Mouse (Mus musculus) neural tube, embryonic 14.5 days (tissue): ENCODE results near the gene Rptn. TPM values are rescaled to one million over a fixed set of nuclear protein-coding genes. Genes with fewer than 3 reads are reported as not detected.

Experiments
- ATAC-seq: fragments of 200-750 bp; cut with Nextera tagmentation; 2 replicates; pipeline ENCODE4 v1.8.0; 2017; ENCODE audit warnings: low read depth, mild to moderate bottlenecking, moderate TSS enrichment, moderate library complexity
- H3K27ac ChIP-seq: fragments of 300-500 bp; sonication (generic); 2 replicates; pipeline ENCODE4 v1.5.1; 2014; ENCODE audit warnings: low read depth, mild to moderate bottlenecking, control low read depth, low read length, moderate library complexity, mixed read lengths
- H3K27me3 ChIP-seq: fragments of 300-500 bp; sonication (generic); 2 replicates; pipeline ENCODE4 v1.6.1; 2014; ENCODE audit warnings: low read length; ENCODE audit not compliant: control insufficient read depth, insufficient read depth
- H3K36me3 ChIP-seq: fragments of 300-500 bp; sonication (generic); 2 replicates; pipeline ENCODE4 v1.6.1; 2014; ENCODE audit warnings: low read length, mixed read lengths; ENCODE audit not compliant: control insufficient read depth, insufficient read depth
- H3K4me1 ChIP-seq: fragments of 300-500 bp; sonication (generic); 2 replicates; pipeline ENCODE4 v1.6.1; 2014; ENCODE audit warnings: low read length; ENCODE audit not compliant: control insufficient read depth, insufficient read depth
- H3K4me2 ChIP-seq: fragments of 300-500 bp; sonication (generic); 2 replicates; pipeline ENCODE4 v1.6.1; 2014; ENCODE audit warnings: mild to moderate bottlenecking, low read depth, low read length, control low read depth
- H3K4me3 ChIP-seq: fragments of 300-500 bp; sonication (generic); 2 replicates; pipeline ENCODE4 v1.5.1; 2014; ENCODE audit warnings: low read depth, low read length, control low read depth, mixed read lengths
- H3K9ac ChIP-seq: fragments of 300-500 bp; sonication (generic); replicated peaks from 2 replicates; pipeline ENCODE4 v1.6.1; 2014; ENCODE audit warnings: low read depth, mild to moderate bottlenecking, control low read depth, low read length, mixed read lengths
- H3K9me3 ChIP-seq: fragments of 300-500 bp; sonication (generic); 2 replicates; pipeline ENCODE4 v1.6.1; 2016; ENCODE audit warnings: low read length; ENCODE audit not compliant: control insufficient read depth
- WGBS: fragments of 180-500 bp; shearing (Covaris S2); extraction: QIAGEN DNeasy Blood & Tissue Kit; methylation state at CpG from one replicate; pipeline ENCODE4 v1.1.7; 2014; 5-methylcytosine and 5-hydroxymethylcytosine counted together
- polyA plus RNA-seq: library from polyadenylated mRNA; unstranded; fragments of >200 nt; fragmentation: Nextera tagmentation; extraction: Ambion mirVana; gene quantifications from 2 replicates; pipeline ENCODE4 v1.2.1, GENCODE M21; 2014

Gene Rptn
- polyA plus RNA-seq: not detected in 2 replicates

DNA sequence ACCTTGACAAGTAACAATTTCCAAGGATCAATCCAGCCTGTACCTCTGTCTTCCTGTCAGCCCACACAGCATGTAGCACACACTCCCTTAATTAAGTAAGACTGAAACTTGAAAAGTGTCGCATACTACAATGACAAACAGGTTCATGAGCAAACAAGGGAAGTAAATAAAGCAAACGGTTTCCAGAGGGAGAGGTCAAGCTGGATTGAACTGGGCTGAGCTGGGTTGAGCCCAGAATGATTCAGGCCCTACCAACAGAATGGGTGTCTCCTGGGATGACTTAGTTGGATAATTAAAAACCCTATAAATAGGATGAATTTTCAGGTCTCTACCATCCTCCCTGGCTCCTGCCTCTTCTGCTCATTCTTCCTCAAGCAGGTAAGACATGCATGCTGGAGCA, at the start of gene Rptn:
Gene Rptn, plus strand, starts transcription at position 334 of the 400 bp plus-strand sequence.
- Histone ChIP-seq H3K4me2 (no peak within 1 kb of the TSS), H3K9me3 (no peaks in the 10 kb centered on the region), H3K27ac (no peak within 1 kb of the TSS), H3K36me3 (no peaks in the 10 kb centered on the region), H3K27me3 (no peaks in the 10 kb centered on the region), H3K9ac (no peak within 1 kb of the TSS), H3K4me3 (no peak within 1 kb of the TSS), H3K4me1 (no peaks in the 10 kb centered on the region)
- ATAC-seq: no peak
- WGBS: 75% methylated on average over 2 of the region's 2 CpGs

GRCm38 (mm10) chr3:93346896-93347295, 46.6 kb upstream of the Rptn start:
- WGBS: 84% methylated on average over 2 of the region's 2 CpGs
- Histone ChIP-seq H3K9ac (no peak overlapping the region), H3K27ac (no peak overlapping the region), H3K4me3 (no peak overlapping the region), H3K27me3 (no peaks in the 10 kb centered on the region), H3K9me3 (no peaks in the 10 kb centered on the region), H3K36me3 (no peaks in the 10 kb centered on the region), H3K4me1 (no peaks in the 10 kb centered on the region), H3K4me2 (no peak overlapping the region)
- ATAC-seq: no peak

- no peak overlapping the region for H3K27ac ChIP-seq
- H3K4me3 ChIP-seq: no peak overlapping the region
- H3K27me3 ChIP-seq: no peaks in the 10 kb centered on the region
- ATAC-seq: 0 out of 2 replicates have a peak, but pooled peaks have one; percentile 28
- H3K4me2 ChIP-seq: no peak overlapping the region
- no peaks in the 10 kb centered on the region for H3K9me3 ChIP-seq
- no peaks in the 10 kb centered on the region for H3K4me1 ChIP-seq
- 19% methylated on average over 7 of the region's 7 CpGs for WGBS
- no peak overlapping the region for H3K9ac ChIP-seq
- H3K36me3 ChIP-seq: no peaks in the 10 kb centered on the region
Measured at GRCm38 (mm10) chr3:93360045-93360444, 33.5 kb upstream of the Rptn start.

DNA sequence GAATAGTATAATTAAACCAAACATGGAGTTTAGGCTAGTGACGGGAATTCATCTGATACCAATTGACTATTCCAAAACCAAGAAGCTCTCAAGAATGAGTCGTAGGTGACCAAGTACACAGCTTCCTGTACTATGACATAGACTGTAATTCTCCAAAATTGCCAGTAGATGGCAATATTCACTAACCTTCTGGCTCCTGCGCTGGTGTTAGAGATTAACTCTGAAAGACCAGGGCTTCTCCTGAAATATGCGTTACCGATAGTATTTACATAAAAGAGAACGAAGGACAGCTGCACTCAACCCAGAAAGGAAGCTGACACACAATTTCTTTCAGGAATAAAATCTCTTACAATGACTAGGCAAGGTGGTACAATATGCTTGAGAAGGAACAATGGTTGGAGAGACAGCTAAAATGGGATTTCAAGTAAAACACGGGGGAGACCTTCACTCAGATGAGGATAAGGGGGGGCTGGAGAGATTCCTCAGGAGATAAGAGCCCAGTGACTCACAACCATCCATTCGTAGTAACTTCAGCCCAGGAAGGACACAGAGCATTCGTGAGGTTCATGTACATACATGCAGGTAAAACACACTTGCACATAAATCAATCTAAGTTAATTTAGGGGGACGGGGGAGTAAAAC, 31.4 kb upstream of the Rptn start:
- WGBS: 12% methylated on average over 10 of the region's 10 CpGs
- no peak overlapping the region for H3K4me3 ChIP-seq
- H3K9ac ChIP-seq: 0 out of 2 replicates have a peak overlapping the region, but pooled peaks have one; percentile 17

DNA sequence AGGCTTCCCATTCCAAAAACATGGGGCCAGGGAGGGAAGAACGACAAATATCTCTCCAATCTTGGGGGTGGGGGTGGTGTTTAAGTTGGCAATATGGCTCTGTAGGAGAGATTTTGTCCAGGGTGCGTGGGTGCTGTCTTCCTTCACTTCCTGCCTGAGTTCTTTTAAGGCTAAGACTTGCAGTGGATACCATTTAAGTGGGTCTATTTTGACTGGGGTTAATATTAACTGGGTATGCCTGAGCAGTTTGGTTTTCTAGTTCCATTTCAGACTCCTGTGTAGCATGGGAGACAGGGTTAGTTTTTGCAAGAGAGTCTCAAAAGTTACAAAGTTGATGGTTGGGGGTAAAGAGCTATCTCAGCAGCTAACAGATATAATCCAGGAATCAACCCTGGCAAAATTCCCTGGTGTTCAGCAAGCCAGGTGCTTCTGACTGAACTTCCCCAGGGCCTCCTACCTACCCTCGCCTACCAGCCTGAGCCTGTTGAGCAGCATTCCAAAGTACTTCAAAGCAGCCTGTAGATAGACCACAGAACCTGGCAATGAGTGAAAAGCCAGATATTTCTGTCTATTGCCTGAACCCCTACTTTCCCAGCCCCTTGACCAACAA, 26.4 kb upstream of the Rptn start:
- H3K9me3 ChIP-seq: no peaks in the 10 kb centered on the region
- H3K4me3 ChIP-seq: no peak overlapping the region
- H3K4me1 ChIP-seq: no peaks in the 10 kb centered on the region
- ATAC-seq: no peak
- no peak overlapping the region for H3K27ac ChIP-seq
- no peaks in the 10 kb centered on the region for H3K36me3 ChIP-seq
- WGBS: 71% methylated on average over 3 of the region's 3 CpGs
- H3K9ac ChIP-seq: no peak overlapping the region
- H3K4me2 ChIP-seq: no peak overlapping the region
- no peaks in the 10 kb centered on the region for H3K27me3 ChIP-seq

More for the DNA sequence above, 31.4 kb upstream of the Rptn start:
- H3K9me3 ChIP-seq: no peaks in the 10 kb centered on the region
- H3K4me2 ChIP-seq: peak overlapping the region; percentile 30; the same call in 1 of the 2 replicates
- no peak overlapping the region for H3K27ac ChIP-seq
- H3K4me1 ChIP-seq: no peaks in the 10 kb centered on the region
- H3K27me3 ChIP-seq: no peaks in the 10 kb centered on the region
- no peaks in the 10 kb centered on the region for H3K36me3 ChIP-seq
- peak; percentile 93 for ATAC-seq

DNA sequence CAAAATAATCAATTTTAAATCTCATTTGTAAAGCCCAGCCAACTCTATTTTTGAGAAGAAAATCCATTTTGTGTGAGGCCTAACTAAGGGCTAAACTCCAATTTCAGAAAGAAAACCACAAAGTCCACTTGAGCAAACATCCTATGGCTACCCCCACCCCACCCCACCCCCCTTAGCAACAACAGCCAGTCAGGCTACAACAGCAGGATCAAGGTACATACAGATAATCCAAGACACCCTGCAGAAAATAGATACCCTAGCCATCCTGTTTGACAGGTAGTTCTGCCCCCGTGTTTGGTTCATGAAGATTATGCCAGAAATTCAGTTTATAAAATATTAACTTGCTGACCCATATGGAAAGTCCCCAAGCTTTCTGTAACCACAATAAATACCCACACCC, 25.3 kb upstream of the Rptn start:
- H3K36me3 ChIP-seq: no peaks in the 10 kb centered on the region
- H3K9ac ChIP-seq: no peak overlapping the region
- no peak for ATAC-seq
- H3K4me2 ChIP-seq: no peak overlapping the region
- WGBS: 94% methylated on average over 1 of the region's 1 CpGs
- H3K27ac ChIP-seq: no peak overlapping the region
- H3K9me3 ChIP-seq: no peaks in the 10 kb centered on the region
- no peaks in the 10 kb centered on the region for H3K4me1 ChIP-seq
- H3K4me3 ChIP-seq: no peak overlapping the region
- H3K27me3 ChIP-seq: no peaks in the 10 kb centered on the region

DNA sequence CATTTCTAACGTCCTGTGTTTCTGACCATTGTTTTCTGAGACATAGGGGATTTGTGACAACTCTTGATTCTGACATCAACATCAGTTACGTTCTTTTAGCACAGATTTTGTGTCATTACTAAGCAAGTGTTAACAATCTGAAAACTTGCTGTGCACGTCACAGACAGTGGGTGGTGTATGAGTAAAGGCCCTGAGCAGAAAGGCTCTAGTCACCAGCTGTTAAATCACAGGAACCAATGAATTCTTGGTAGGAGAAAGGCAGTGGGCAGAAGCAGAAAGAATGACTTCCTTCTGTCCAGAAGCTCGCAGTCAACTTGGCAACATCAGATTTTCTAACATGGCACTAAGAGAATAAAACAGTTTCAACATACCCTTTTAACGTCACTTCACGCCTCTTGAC, 20.1 kb upstream of the Rptn start:
- WGBS: 81% methylated on average over 6 of the region's 6 CpGs
- Histone ChIP-seq H3K4me1 (no peaks in the 10 kb centered on the region), H3K4me3 (no peak overlapping the region), H3K9ac (no peak overlapping the region), H3K36me3 (no peaks in the 10 kb centered on the region), H3K27ac (no peak overlapping the region), H3K9me3 (no peaks in the 10 kb centered on the region), H3K27me3 (no peaks in the 10 kb centered on the region), H3K4me2 (no peak overlapping the region)
- ATAC-seq: no peak

DNA sequence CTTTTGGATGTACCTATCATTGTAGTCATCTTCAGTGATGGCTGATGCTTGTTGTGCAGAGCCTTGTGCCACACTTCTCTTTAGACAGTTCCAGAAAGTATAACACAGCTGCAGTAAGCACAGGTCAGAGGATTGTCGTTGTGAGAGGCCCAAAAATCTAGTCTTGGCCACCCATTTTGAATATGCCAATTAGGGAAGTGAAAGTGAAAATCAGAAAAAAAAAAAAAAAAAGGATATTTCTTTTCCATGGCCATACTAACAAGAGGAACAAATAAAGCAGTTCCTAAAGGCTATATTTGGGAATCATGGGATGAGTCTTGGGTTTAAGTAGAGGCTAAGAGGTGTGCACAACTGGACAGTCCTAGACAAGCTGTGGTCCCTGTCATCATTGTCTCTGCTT, 18.3 kb upstream of the Rptn start:
- no peak overlapping the region for H3K4me3 ChIP-seq
- H3K27me3 ChIP-seq: no peaks in the 10 kb centered on the region
- no peaks in the 10 kb centered on the region for H3K4me1 ChIP-seq
- 71% methylated on average over 1 of the region's 1 CpGs for WGBS
- H3K9ac ChIP-seq: no peak overlapping the region
- H3K27ac ChIP-seq: no peak overlapping the region
- H3K36me3 ChIP-seq: no peaks in the 10 kb centered on the region
- H3K4me2 ChIP-seq: no peak overlapping the region
- no peaks in the 10 kb centered on the region for H3K9me3 ChIP-seq
- ATAC-seq: no peak

- Histone ChIP-seq H3K27me3 (no peaks in the 10 kb centered on the region), H3K4me2 (no peak overlapping the region), H3K27ac (no peak overlapping the region), H3K4me3 (no peak overlapping the region), H3K4me1 (no peaks in the 10 kb centered on the region), H3K36me3 (no peaks in the 10 kb centered on the region), H3K9me3 (no peaks in the 10 kb centered on the region), H3K9ac (no peak overlapping the region)
- 88% methylated on average over 5 of the region's 5 CpGs for WGBS
- no peak for ATAC-seq
Measured at GRCm38 (mm10) chr3:93375601-93376000, 17.9 kb upstream of the Rptn start.
